Mouse (Mus musculus) liver, embryonic 15.5 days (tissue): Measurements from ENCODE around the gene Mrpl14. TPM values are rescaled to one million over a fixed set of nuclear protein-coding genes. Genes with fewer than 3 reads are reported as not detected.

ENCODE experiments used
- ATAC-seq: fragments of 200-750 bp; cut with Nextera tagmentation; 2 replicates; pipeline ENCODE4 v1.8.0; 2017; ENCODE audit warnings: moderate number of reproducible peaks, mild to moderate bottlenecking, moderate library complexity; ENCODE audit not compliant: insufficient read depth
- H3K27ac ChIP-seq: fragments of 300-500 bp; sonication (generic); replicated peaks from 2 replicates; pipeline ENCODE4 v1.5.1; 2015; ENCODE audit warnings: mild to moderate bottlenecking, inconsistent platforms
- H3K27me3 ChIP-seq: fragments of 300-500 bp; sonication (generic); 2 replicates; pipeline ENCODE4 v1.6.1; 2015; ENCODE audit warnings: mild to moderate bottlenecking, inconsistent platforms
- H3K36me3 ChIP-seq: fragments of 300-500 bp; sonication (generic); replicated peaks from 2 replicates; pipeline ENCODE4 v1.6.1; 2015; ENCODE audit warnings: moderate library complexity, mild to moderate bottlenecking, inconsistent platforms
- H3K4me1 ChIP-seq: fragments of 300-500 bp; sonication (generic); replicated peaks from 2 replicates; pipeline ENCODE4 v1.6.1; 2015; ENCODE audit warnings: inconsistent platforms
- H3K4me2 ChIP-seq: fragments of 300-500 bp; sonication (generic); 2 replicates; pipeline ENCODE4 v1.6.1; 2015; ENCODE audit warnings: moderate library complexity, mild to moderate bottlenecking, inconsistent platforms
- H3K4me3 ChIP-seq: fragments of 300-500 bp; sonication (generic); replicated peaks from 2 replicates; pipeline ENCODE4 v1.5.1; 2015; ENCODE audit warnings: mild to moderate bottlenecking, inconsistent platforms
- H3K9ac ChIP-seq: fragments of 300-500 bp; sonication (generic); 2 replicates; pipeline ENCODE4 v1.6.1; 2015; ENCODE audit warnings: moderate library complexity, mild to moderate bottlenecking, inconsistent platforms
- H3K9me3 ChIP-seq: fragments of 300-500 bp; sonication (generic); replicated peaks from 2 replicates; pipeline ENCODE4 v1.6.1; 2016; ENCODE audit warnings: inconsistent platforms
- WGBS: fragments of 180-500 bp; shearing (Covaris S2); methylation state at CpG from one replicate; pipeline ENCODE4 v1.1.7; 2015; ENCODE audit warnings: mixed read lengths; ENCODE audit not compliant: insufficient replicate concordance; 5-methylcytosine and 5-hydroxymethylcytosine counted together
- polyA plus RNA-seq: library from polyadenylated mRNA; unstranded; fragments of >200 nt; fragmentation: Nextera tagmentation; extraction: Ambion mirVana; gene quantifications from 2 replicates; pipeline ENCODE4 v1.2.1, GENCODE M21; 2015

Gene Mrpl14
- polyA plus RNA-seq, 1 experiment from 2014 or later, result 115 TPM

GRCm38 (mm10) chr17:45689120-45689519 lies 3.0 kb downstream of the Mrpl14 start:
- Histone ChIP-seq H3K27ac (no peak overlapping the region), H3K4me1 (peaks cover 68% of the 10 kb centered on the region), H3K4me2 (no peak overlapping the region), H3K36me3 (no peaks in the 10 kb centered on the region), H3K9me3 (no peaks in the 10 kb centered on the region), H3K4me3 (no peak overlapping the region), H3K27me3 (peaks cover 13% of the 10 kb centered on the region), H3K9ac (no peak overlapping the region)
- WGBS, result 82% methylated on average over 9 of the region's 9 CpGs
- no peak for ATAC-seq

DNA sequence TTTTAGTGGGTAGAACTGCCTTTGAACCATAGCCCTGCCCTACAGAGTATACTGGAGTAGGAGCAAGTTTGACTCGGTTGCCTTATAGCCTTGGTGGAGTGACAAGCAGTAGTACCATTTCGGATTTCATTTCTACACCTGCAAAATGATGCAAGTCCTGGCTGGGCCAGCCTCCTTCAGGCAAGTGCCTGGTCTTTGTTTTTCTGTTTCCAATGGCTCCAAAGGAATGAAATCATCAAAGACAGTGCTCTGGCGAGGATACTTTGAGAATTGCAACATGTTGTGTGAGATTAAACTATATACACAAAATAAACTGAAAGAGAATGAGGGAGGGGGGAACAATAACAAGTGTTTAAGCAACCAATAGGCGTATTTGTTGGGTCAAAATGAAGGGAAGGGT lies 3.9 kb downstream of the Mrpl14 start:
- H3K4me2 ChIP-seq, result no peak overlapping the region
- ATAC-seq, result no peak
- no peaks in the 10 kb centered on the region for H3K36me3 ChIP-seq
- no peak overlapping the region for H3K9ac ChIP-seq
- no peak overlapping the region for H3K27ac ChIP-seq
- H3K27me3 ChIP-seq, result peaks cover 6% of the 10 kb centered on the region
- H3K9me3 ChIP-seq, result no peaks in the 10 kb centered on the region
- H3K4me1 ChIP-seq, result peaks cover 69% of the 10 kb centered on the region
- 73% methylated on average over 4 of the region's 4 CpGs for WGBS
- H3K4me3 ChIP-seq, result no peak overlapping the region

GRCm38 (mm10) chr17:45692159-45692558 lies 6.0 kb downstream of the Mrpl14 start:
- Histone ChIP-seq H3K27me3 (no peaks in the 10 kb centered on the region), H3K4me3 (no peak overlapping the region), H3K27ac (no peak overlapping the region; the same call in 1 of the 2 replicates), H3K9me3 (no peaks in the 10 kb centered on the region), H3K4me2 (no peak overlapping the region), H3K9ac (no peak overlapping the region), H3K4me1 (peaks cover 63% of the 10 kb centered on the region), H3K36me3 (peaks cover 9% of the 10 kb centered on the region; the same call in 1 of the 2 replicates)
- ATAC-seq, result no peak
- WGBS, result 62% methylated on average over 5 of the region's 5 CpGs

DNA sequence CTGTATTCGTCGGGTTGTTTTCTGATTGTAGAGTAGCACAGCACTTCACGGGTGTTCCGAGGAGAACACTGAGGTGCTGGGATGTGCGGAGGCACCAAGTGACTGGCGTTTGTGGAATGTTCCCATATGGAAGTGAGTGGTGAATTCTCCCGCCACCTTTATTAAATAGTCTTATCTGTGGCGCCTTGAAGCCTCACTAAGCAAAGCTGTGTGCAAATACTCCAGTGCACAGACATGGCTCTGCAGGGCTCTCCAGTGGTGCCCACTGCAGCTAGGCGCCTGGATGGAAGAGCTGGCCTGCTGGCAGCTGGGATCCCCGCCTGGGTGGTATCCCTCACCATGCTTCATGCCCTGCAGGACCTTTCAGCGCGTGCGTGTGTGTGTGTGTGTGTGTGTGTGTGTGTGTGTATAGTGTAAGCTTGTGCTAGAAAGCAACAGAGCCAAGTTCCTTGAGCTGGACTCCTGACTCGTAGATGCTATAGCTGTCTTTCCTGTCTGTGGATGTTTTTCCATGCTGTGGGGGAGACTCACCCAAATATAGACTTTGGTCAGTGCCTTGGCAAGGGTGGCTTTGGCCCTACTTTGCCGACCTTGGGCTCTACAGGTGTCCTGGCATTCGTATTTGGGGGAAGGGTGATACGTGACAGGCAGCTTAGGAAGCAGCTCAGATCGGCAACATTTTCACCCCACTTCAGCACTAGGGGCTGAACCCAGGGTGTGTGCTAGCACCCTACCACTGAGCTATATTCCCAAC lies 7.9 kb downstream of the Mrpl14 start:
- Histone ChIP-seq H3K4me1 (peaks cover 46% of the 10 kb centered on the region), H3K4me3 (no peak overlapping the region), H3K27me3 (no peaks in the 10 kb centered on the region), H3K4me2 (no peak overlapping the region), H3K36me3 (peaks cover 20% of the 10 kb centered on the region), H3K9me3 (no peaks in the 10 kb centered on the region), H3K9ac (no peak overlapping the region), H3K27ac (no peak overlapping the region)
- no peak for ATAC-seq
- WGBS, result 75% methylated on average over 18 of the region's 18 CpGs

DNA sequence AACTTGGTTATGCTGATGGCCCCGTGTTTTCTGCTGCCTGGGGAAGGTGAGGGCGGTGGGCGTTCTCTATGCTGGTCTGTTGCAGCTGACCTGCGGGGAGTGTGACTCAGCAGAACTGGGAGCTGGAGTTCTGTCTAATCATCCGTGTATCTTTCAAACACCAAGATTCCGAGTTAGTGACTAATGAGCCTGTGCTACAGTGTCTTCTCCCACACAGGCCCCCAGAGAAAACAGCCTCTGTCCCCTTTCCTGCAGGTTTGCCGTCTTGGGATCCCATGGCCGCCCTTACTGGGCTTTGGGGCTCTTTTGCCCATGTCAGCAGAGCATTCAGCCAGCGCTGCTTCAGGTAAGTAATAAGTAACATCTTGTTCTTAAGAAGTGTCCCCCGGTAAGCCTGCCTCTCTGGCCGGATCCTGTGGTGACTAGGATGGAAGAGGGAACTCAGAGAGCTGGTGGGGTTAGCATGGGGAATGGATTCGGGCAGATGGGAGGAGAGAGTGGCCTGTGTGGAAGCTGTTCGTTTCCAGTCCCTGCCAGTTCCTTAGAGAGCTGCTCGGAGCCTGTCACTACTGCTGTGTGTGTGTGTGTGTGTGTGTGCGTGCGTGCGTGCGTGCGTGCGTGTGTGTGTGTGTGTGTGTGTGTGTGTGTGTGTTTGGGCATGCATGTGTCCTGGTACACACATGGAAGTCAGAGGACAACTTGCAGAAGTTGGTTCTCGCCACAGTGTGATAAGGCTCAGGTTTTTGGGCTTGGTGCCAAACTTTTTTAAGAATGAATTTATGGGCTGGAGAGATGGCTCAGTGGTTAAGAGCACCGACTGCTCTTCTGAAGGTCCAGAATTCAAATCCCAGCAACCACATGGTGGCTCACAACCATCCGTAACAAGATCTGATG lies 9.4 kb downstream of the Mrpl14 start:
- H3K36me3 ChIP-seq, result peaks cover 20% of the 10 kb centered on the region
- no peak overlapping the region; the same call in 1 of the 2 replicates for H3K4me3 ChIP-seq
- H3K27me3 ChIP-seq, result no peaks in the 10 kb centered on the region
- H3K4me2 ChIP-seq, result peak overlapping the region; percentile 48
- H3K9ac ChIP-seq, result no peak overlapping the region; the same call in 1 of the 2 replicates
- peak overlapping the region; percentile 53 for H3K27ac ChIP-seq
- peaks cover 47% of the 10 kb centered on the region for H3K4me1 ChIP-seq
- peak; percentile 41; the same call in 1 of the 2 replicates for ATAC-seq
- 30% methylated on average over 23 of the region's 23 CpGs for WGBS
- no peaks in the 10 kb centered on the region for H3K9me3 ChIP-seq

DNA sequence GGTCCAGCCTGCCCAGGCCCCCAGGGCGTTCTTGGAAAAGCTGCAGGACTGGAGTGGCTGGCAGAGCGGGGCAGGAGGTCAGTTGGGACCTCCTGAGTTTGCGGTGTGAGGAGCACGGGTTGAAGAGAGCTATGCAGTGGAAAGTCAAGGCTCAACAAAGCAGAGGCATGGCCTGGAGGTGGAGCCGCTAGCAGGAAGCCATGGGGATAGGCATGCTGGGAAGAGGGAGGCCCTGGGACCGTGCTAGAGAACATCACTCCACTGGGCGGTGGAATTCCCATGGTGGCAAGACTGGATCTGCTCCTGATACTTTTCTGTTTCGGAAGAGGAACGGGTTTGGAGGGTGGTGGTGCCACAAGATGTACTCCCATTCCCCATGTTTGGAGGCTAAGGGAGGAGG lies 10.9 kb downstream of the Mrpl14 start:
- WGBS, result 83% methylated on average over 9 of the region's 9 CpGs

GRCm38 (mm10) chr17:45698368-45698767 lies 12.2 kb downstream of the Mrpl14 start:
- ATAC-seq, result no peak
- Histone ChIP-seq H3K4me1 (peaks cover 55% of the 10 kb centered on the region), H3K27ac (no peak overlapping the region), H3K9ac (no peak overlapping the region), H3K27me3 (no peaks in the 10 kb centered on the region), H3K4me3 (no peak overlapping the region), H3K36me3 (peaks cover 20% of the 10 kb centered on the region), H3K9me3 (no peaks in the 10 kb centered on the region), H3K4me2 (no peak overlapping the region)
- WGBS, result 86% methylated on average over 6 of the region's 6 CpGs

More for the DNA sequence above, 10.9 kb downstream of the Mrpl14 start:
- H3K4me1 ChIP-seq, result peaks cover 55% of the 10 kb centered on the region
- no peaks in the 10 kb centered on the region for H3K27me3 ChIP-seq
- H3K9me3 ChIP-seq, result no peaks in the 10 kb centered on the region
- no peak for ATAC-seq
- no peak overlapping the region for H3K27ac ChIP-seq
- H3K9ac ChIP-seq, result no peak overlapping the region
- H3K4me2 ChIP-seq, result no peak overlapping the region
- peaks cover 20% of the 10 kb centered on the region for H3K36me3 ChIP-seq
- H3K4me3 ChIP-seq, result no peak overlapping the region

DNA sequence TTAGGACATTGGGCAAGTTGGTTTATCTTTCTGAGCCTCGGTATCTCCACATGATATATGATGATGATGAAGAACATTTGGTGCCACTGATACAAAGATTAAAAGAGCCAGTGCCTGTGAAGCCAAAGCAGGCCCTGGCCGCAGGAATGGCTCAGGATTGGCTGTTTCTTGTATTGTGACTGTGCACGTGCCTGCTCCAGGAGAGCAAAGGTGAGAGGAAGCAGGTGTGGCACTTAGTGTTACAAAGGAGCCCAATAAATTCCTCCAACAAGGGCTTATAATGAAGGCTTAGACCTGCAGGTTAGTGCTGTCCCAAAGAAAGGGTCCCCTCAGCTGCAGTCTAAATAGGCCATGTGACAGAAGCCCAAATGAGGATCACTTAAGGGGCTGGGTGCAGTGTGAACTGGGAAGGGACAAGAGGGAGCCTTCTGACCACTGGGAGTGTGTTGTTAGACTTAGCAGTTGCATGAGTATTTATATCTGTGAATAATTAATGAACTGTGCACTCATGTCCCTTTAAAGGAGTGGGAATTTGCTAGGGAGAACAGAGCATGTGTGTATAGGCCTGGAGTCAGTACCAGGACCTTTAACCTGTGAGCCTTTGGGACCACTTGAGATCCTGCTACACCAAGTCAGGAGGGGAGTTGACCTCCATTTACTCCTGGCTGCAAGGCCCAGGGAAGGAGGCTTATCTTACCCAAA lies 13.1 kb downstream of the Mrpl14 start:
- ATAC-seq, result no peak
- Histone ChIP-seq H3K27ac (no peak overlapping the region), H3K4me2 (no peak overlapping the region), H3K9ac (no peak overlapping the region), H3K4me1 (peaks cover 48% of the 10 kb centered on the region), H3K36me3 (peaks cover 20% of the 10 kb centered on the region), H3K4me3 (no peak overlapping the region), H3K27me3 (no peaks in the 10 kb centered on the region), H3K9me3 (no peaks in the 10 kb centered on the region)
- WGBS, result 79% methylated on average over 3 of the region's 3 CpGs

GRCm38 (mm10) chr17:45700496-45701235 lies 14.5 kb downstream of the Mrpl14 start:
- H3K27ac ChIP-seq, result no peak overlapping the region; the same call in 1 of the 2 replicates
- no peaks in the 10 kb centered on the region for H3K9me3 ChIP-seq
- 65% methylated on average over 11 of the region's 16 CpGs for WGBS
- H3K9ac ChIP-seq, result no peak overlapping the region
- H3K27me3 ChIP-seq, result no peaks in the 10 kb centered on the region
- H3K36me3 ChIP-seq, result peaks cover 20% of the 10 kb centered on the region
- H3K4me2 ChIP-seq, result no peak overlapping the region
- ATAC-seq, result no peak; the same call in 1 of the 2 replicates
- H3K4me3 ChIP-seq, result no peak overlapping the region
- peaks cover 34% of the 10 kb centered on the region for H3K4me1 ChIP-seq

- Histone ChIP-seq H3K27me3 (no peaks in the 10 kb centered on the region), H3K4me3 (no peak overlapping the region), H3K4me2 (no peak overlapping the region), H3K36me3 (peaks cover 20% of the 10 kb centered on the region), H3K4me1 (peaks cover 32% of the 10 kb centered on the region), H3K9me3 (no peaks in the 10 kb centered on the region), H3K27ac (no peak overlapping the region), H3K9ac (no peak overlapping the region)
- no peak for ATAC-seq
- WGBS, result 64% methylated on average over 9 of the region's 9 CpGs
Measured at GRCm38 (mm10) chr17:45701236-45701591, 15.1 kb downstream of the Mrpl14 start.
